Mouse (Mus musculus) liver, embryonic 11.5 days (tissue): ENCODE measurements around the gene Sod1. TPM values are rescaled to one million over a fixed set of nuclear protein-coding genes. Genes with fewer than 3 reads are reported as not detected.

Experiments
- ATAC-seq: fragments of 200-750 bp; cut with Nextera tagmentation; replicated peaks from 2 replicates; pipeline ENCODE4 v1.8.0; 2017; ENCODE audit warnings: moderate number of reproducible peaks, mild to moderate bottlenecking, moderate TSS enrichment, moderate library complexity; ENCODE audit not compliant: low FRiP score
- DNase-seq: peaks from one replicate; pipeline ENCODE4 v3.0.0-alpha.2; 2017; ENCODE audit warnings: low spot score
- H3K27ac ChIP-seq: fragments of 300-500 bp; sonication (generic); 2 replicates; pipeline ENCODE4 v1.5.1; 2014; ENCODE audit warnings: mild to moderate bottlenecking, low read depth, low read length, control low read depth
- H3K27me3 ChIP-seq: fragments of 300-500 bp; sonication (generic); replicated peaks from 2 replicates; pipeline ENCODE4 v1.6.1; 2014; ENCODE audit warnings: low read length, mixed read lengths; ENCODE audit not compliant: control insufficient read depth, insufficient read depth
- H3K36me3 ChIP-seq: fragments of 300-500 bp; sonication (generic); 2 replicates; pipeline ENCODE4 v1.6.1; 2014; ENCODE audit warnings: mild to moderate bottlenecking, low read length, moderate library complexity, mixed read lengths; ENCODE audit not compliant: control insufficient read depth, insufficient read depth
- H3K4me1 ChIP-seq: fragments of 300-500 bp; sonication (generic); replicated peaks from 2 replicates; pipeline ENCODE4 v1.6.1; 2014; ENCODE audit warnings: low read length, mixed read lengths; ENCODE audit not compliant: control insufficient read depth, insufficient read depth
- H3K4me2 ChIP-seq: fragments of 300-500 bp; sonication (generic); 2 replicates; pipeline ENCODE4 v1.6.1; 2014; ENCODE audit warnings: mild to moderate bottlenecking, control low read depth, moderate library complexity
- H3K4me3 ChIP-seq: fragments of 300-500 bp; sonication (generic); 2 replicates; pipeline ENCODE4 v1.5.1; 2014; ENCODE audit warnings: low read depth, low read length, control low read depth
- H3K9ac ChIP-seq: fragments of 300-500 bp; sonication (generic); 2 replicates; pipeline ENCODE4 v1.6.1; 2014; ENCODE audit warnings: low read depth, low read length, control low read depth
- H3K9me3 ChIP-seq: fragments of 300-500 bp; sonication (generic); 2 replicates; pipeline ENCODE4 v1.6.1; 2016; ENCODE audit warnings: low read length, inconsistent platforms, mixed read lengths; ENCODE audit not compliant: control insufficient read depth
- WGBS: fragments of 180-500 bp; shearing (Covaris S2); extraction: QIAGEN DNeasy Blood & Tissue Kit; methylation state at CpG from one replicate; pipeline ENCODE4 v1.1.7; 2014; 5-methylcytosine and 5-hydroxymethylcytosine counted together
- polyA plus RNA-seq: library from polyadenylated mRNA; unstranded; fragments of >200 nt; fragmentation: Nextera tagmentation; extraction: Ambion mirVana; gene quantifications from 2 replicates; pipeline ENCODE4 v1.2.1, GENCODE M21; 2014

Gene Sod1
- 1,899 and 2,008 TPM in 2 replicates for polyA plus RNA-seq

DNA sequence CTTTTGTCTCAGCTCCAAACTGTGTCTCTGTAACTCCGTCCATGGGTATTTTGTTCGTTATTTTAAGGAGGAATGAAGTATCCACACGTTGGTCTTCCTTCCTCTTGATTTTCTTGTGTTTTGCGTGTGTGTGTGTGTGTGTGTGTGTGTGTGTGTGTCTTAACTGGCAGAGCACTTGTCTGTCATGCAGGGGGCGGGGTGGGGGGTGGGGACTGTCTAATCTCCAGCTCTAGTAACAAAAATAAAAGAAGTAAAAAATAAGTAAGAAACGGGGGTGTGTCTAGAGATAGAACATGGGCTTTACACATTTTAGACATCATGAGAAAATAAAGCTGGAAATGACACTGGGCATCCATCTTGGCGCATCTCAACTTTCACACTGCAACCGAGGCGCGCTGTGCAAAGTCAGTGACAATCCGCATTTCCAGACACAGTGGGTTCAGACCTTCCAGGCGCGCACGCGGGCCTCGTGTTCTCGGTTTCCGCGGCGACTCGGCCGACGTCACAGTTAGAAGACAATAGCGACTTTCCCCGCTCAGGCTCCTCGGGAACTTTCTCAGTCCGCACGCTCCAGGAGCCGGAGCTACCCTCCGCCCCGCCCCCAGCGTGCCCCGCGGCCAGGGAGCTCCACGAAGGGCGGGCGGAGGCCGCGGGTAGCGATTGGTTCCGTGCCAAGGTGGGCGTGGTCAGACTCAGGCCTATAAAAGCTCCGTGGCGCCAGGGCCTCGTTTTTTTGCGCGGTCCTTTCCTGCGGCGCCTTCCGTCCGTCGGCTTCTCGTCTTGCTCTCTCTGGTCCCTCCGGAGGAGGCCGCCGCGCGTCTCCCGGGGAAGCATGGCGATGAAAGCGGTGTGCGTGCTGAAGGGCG lies at the start of gene Sod1:
Gene Sod1, plus strand, starts transcription at position 729 of the 866 bp plus-strand sequence.
- DNase-seq (peak; percentile 99), ATAC-seq (peak; percentile 94)
- H3K4me1 ChIP-seq: peaks cover 35% of the 10 kb centered on the region
- H3K27ac ChIP-seq: peak within 1 kb of the TSS; percentile 95
- H3K9ac ChIP-seq: peak within 1 kb of the TSS; percentile 97
- H3K9me3 ChIP-seq: no peaks in the 10 kb centered on the region
- no peaks in the 10 kb centered on the region for H3K27me3 ChIP-seq
- H3K36me3 ChIP-seq: peaks cover 22% of the 10 kb centered on the region
- WGBS: 2% methylated on average over 63 of the region's 63 CpGs
- peak within 1 kb of the TSS; percentile 91 for H3K4me2 ChIP-seq
- peak within 1 kb of the TSS; percentile 98 for H3K4me3 ChIP-seq

- WGBS: 67% methylated on average over 8 of the region's 8 CpGs
- H3K27me3 ChIP-seq: no peaks in the 10 kb centered on the region
- no peak for ATAC-seq
Measured at GRCm38 (mm10) chr16:90171416-90171815, 49.1 kb upstream of the Sod1 start.

GRCm38 (mm10) chr16:90176472-90176871 lies 44.1 kb upstream of the Sod1 start:
- no peak overlapping the region for H3K4me2 ChIP-seq
- H3K27ac ChIP-seq: no peak overlapping the region
- no peaks in the 10 kb centered on the region for H3K27me3 ChIP-seq
- ATAC-seq: no peak
- no peak overlapping the region for H3K4me3 ChIP-seq
- 74% methylated on average over 10 of the region's 10 CpGs for WGBS
- no peaks in the 10 kb centered on the region for H3K36me3 ChIP-seq
- no peaks in the 10 kb centered on the region for H3K9me3 ChIP-seq
- no peak for DNase-seq
- H3K9ac ChIP-seq: no peak overlapping the region
- peaks cover 5% of the 10 kb centered on the region; the same call in 1 of the 2 replicates for H3K4me1 ChIP-seq

More at GRCm38 (mm10) chr16:90171416-90171815, 49.1 kb upstream of the Sod1 start:
- no peak for DNase-seq
- no peaks in the 10 kb centered on the region for H3K36me3 ChIP-seq
- H3K27ac ChIP-seq: no peak overlapping the region
- no peak overlapping the region for H3K4me3 ChIP-seq
- H3K4me2 ChIP-seq: no peak overlapping the region
- no peak overlapping the region for H3K9ac ChIP-seq
- no peaks in the 10 kb centered on the region for H3K9me3 ChIP-seq
- no peaks in the 10 kb centered on the region for H3K4me1 ChIP-seq

- H3K27ac ChIP-seq: no peak overlapping the region
- H3K4me2 ChIP-seq: no peak overlapping the region
- 32% methylated on average over 8 of the region's 8 CpGs for WGBS
- DNase-seq (no peak), ATAC-seq (peak; percentile 44)
- H3K36me3 ChIP-seq: no peaks in the 10 kb centered on the region
- H3K9me3 ChIP-seq: no peaks in the 10 kb centered on the region
- no peak overlapping the region for H3K4me3 ChIP-seq
- peaks cover 5% of the 10 kb centered on the region; the same call in 1 of the 2 replicates for H3K4me1 ChIP-seq
- H3K9ac ChIP-seq: no peak overlapping the region
- H3K27me3 ChIP-seq: no peaks in the 10 kb centered on the region
Measured at GRCm38 (mm10) chr16:90177425-90177824, 43.1 kb upstream of the Sod1 start.

DNA sequence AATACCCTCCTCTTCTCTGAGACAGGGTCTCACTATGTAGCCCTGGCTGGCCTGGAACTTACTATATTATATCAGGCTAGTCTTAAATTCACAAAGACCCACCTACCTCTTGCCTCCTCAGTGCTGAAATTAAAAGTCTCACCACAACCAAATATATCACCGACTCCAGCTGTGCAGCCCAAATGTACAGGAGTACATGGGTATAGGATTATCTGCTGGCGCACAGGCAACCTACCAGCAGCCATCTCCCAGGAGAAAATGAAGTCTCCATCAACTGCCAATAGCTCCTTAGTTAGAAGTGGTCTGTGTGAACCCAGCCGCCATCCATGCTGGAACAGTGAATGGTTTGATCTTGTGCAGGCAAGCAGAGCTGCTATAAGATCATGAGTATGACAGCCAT lies 42.1 kb upstream of the Sod1 start:
- no peak overlapping the region for H3K4me3 ChIP-seq
- no peak overlapping the region for H3K4me2 ChIP-seq
- ATAC-seq: no peak
- peaks cover 5% of the 10 kb centered on the region; the same call in 1 of the 2 replicates for H3K4me1 ChIP-seq
- 74% methylated on average over 3 of the region's 3 CpGs for WGBS
- no peaks in the 10 kb centered on the region for H3K9me3 ChIP-seq
- no peak overlapping the region for H3K9ac ChIP-seq
- no peaks in the 10 kb centered on the region for H3K27me3 ChIP-seq
- H3K27ac ChIP-seq: no peak overlapping the region
- H3K36me3 ChIP-seq: no peaks in the 10 kb centered on the region
- DNase-seq: no peak

DNA sequence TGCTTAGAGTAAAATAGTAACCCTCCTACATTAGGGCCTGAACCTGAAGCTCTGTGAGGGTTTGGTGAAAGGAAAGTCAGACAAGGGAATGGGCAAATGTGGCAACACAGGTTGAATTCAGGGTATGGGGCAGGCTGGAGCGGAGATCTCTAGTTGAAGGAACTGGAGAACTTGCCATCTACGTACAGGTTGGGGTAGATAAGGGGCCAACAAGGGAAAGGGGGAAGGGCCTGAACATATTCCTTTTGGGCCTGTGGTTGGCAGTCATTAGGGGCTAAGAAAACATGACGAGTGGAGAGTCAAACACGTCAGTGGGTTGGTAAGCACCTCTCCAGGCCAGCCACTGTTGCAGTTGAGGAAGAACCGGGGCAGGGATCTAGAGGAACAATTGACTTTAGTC lies 40.7 kb upstream of the Sod1 start:
- WGBS: 46% methylated on average over 5 of the region's 5 CpGs
- peak; percentile 32; the same call in 1 of the 2 replicates for ATAC-seq
- no peaks in the 10 kb centered on the region for H3K36me3 ChIP-seq

GRCm38 (mm10) chr16:90180975-90181374 lies 39.6 kb upstream of the Sod1 start:
- Histone ChIP-seq H3K27ac (no peak overlapping the region), H3K36me3 (no peaks in the 10 kb centered on the region), H3K9me3 (no peaks in the 10 kb centered on the region), H3K9ac (no peak overlapping the region), H3K4me3 (no peak overlapping the region), H3K4me2 (no peak overlapping the region), H3K27me3 (no peaks in the 10 kb centered on the region), H3K4me1 (peaks cover 5% of the 10 kb centered on the region; the same call in 1 of the 2 replicates)
- 68% methylated on average over 6 of the region's 6 CpGs for WGBS
- no peak for DNase-seq
- ATAC-seq: no peak

More for the DNA sequence above, 40.7 kb upstream of the Sod1 start:
- Histone ChIP-seq H3K27ac (no peak overlapping the region), H3K4me1 (peaks cover 5% of the 10 kb centered on the region; the same call in 1 of the 2 replicates), H3K4me2 (no peak overlapping the region), H3K27me3 (no peaks in the 10 kb centered on the region), H3K9ac (no peak overlapping the region), H3K9me3 (no peaks in the 10 kb centered on the region), H3K4me3 (no peak overlapping the region)
- DNase-seq: no peak

DNA sequence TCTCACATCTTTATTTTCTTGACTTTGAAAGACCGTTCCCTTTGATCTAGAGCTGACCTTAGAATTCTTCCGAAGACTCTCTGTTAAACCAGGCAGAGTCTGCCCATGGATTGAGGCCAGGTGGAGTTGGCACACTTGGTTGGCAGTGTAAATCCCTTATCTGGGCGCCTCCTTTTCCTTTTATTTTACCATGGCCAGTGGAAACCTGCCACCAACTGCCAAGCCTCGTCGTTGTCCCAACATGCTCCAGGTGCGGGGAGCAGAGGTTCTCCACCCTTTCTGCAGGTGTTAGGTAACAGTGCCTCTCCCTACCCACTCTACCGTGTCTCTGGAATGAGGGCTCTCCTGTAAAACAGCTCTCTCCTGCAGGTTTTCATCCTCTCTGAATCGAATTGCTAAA lies 38.9 kb upstream of the Sod1 start:
- H3K9me3 ChIP-seq: no peaks in the 10 kb centered on the region
- no peaks in the 10 kb centered on the region for H3K27me3 ChIP-seq
- no peak overlapping the region for H3K4me2 ChIP-seq
- ATAC-seq (no peak), DNase-seq (no peak)
- no peak overlapping the region for H3K9ac ChIP-seq
- H3K4me1 ChIP-seq: peaks cover 5% of the 10 kb centered on the region; the same call in 1 of the 2 replicates
- H3K27ac ChIP-seq: no peak overlapping the region
- H3K4me3 ChIP-seq: no peak overlapping the region
- no peaks in the 10 kb centered on the region for H3K36me3 ChIP-seq
- whole genome bisulfite sequencing: 87% methylated on average over 8 of the region's 8 CpGs

DNA sequence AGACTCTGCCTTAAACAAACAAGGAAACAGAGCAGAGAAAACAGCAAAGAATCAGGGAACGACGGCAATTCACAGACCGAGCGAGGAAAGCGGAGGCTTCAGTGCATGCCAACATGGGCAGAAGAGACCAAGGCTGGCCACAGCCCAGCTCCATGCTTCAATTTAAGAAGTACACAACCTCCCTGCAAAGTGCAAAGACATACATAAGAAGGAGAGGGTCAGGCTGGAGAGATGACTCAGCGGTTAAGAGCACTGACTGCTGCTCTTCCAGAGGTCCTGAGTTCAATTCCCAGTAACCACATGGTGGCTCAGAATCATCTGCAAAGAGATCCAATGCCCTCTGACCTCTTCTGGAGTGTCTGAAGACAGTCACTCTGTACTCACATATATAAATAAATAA lies 36.4 kb upstream of the Sod1 start:
- Histone ChIP-seq H3K9me3 (no peaks in the 10 kb centered on the region), H3K4me2 (no peak overlapping the region), H3K36me3 (no peaks in the 10 kb centered on the region), H3K4me1 (peaks cover 7% of the 10 kb centered on the region), H3K27me3 (no peaks in the 10 kb centered on the region), H3K27ac (no peak overlapping the region), H3K4me3 (no peak overlapping the region), H3K9ac (no peak overlapping the region)
- WGBS: 79% methylated on average over 6 of the region's 6 CpGs
- DNase-seq (no peak), ATAC-seq (no peak)
